Mouse (Mus musculus): ENCODE data around the gene Tns3. TPM values are rescaled to one million over a fixed set of nuclear protein-coding genes. Genes with fewer than 3 reads are reported as not detected.
"Not testable (repeated sequence)": the region's sequence is repeated elsewhere in the genome, so short reads cannot be mapped to it uniquely, and the experiment has no call there.

The Tns3 gene
- total RNA-seq, 1 experiment from 2014 or later: 14.9 TPM

GRCm38 (mm10) chr11:8534893-8535292, 129.4 kb downstream of the Tns3 start:
- peak; percentile 84 to 90 for ATAC-seq (replicated peaks in 1 of 2; ENCODE audit: insufficient read depth in 1 of 2, low FRiP score in 2 of 2, low TSS enrichment in 1 of 2, low read depth in 1 of 2, poor library complexity in 2 of 2, severe bottlenecking in 2 of 2)

GRCm38 (mm10) chr11:8532771-8533170, 131.6 kb downstream of the Tns3 start:
- not testable (repeated sequence) for ATAC-seq (replicated peaks in 1 of 2; ENCODE audit: insufficient read depth in 1 of 2, low FRiP score in 2 of 2, low TSS enrichment in 1 of 2, low read depth in 1 of 2, poor library complexity in 2 of 2, severe bottlenecking in 2 of 2)

GRCm38 (mm10) chr11:8532112-8532747, 132.1 kb downstream of the Tns3 start:
- ATAC-seq (replicated peaks in 1 of 2; ENCODE audit: insufficient read depth in 1 of 2, low FRiP score in 2 of 2, low TSS enrichment in 1 of 2, low read depth in 1 of 2, poor library complexity in 2 of 2, severe bottlenecking in 2 of 2): no peak

GRCm38 (mm10) chr11:8530506-8530905, 133.8 kb downstream of the Tns3 start:
- ATAC-seq (replicated peaks in 1 of 2; ENCODE audit: insufficient read depth in 1 of 2, low FRiP score in 2 of 2, low TSS enrichment in 1 of 2, low read depth in 1 of 2, poor library complexity in 2 of 2, severe bottlenecking in 2 of 2): no peak

- no peak for ATAC-seq (replicated peaks in 1 of 2; ENCODE audit: insufficient read depth in 1 of 2, low FRiP score in 2 of 2, low TSS enrichment in 1 of 2, low read depth in 1 of 2, poor library complexity in 2 of 2, severe bottlenecking in 2 of 2)
These were observed 134.3 kb downstream of the Tns3 start for GRCm38 (mm10) chr11:8530036-8530435.

- no peak for ATAC-seq (replicated peaks in 1 of 2; ENCODE audit: insufficient read depth in 1 of 2, low FRiP score in 2 of 2, low TSS enrichment in 1 of 2, low read depth in 1 of 2, poor library complexity in 2 of 2, severe bottlenecking in 2 of 2)
These were observed 138.7 kb downstream of the Tns3 start for GRCm38 (mm10) chr11:8525463-8526145.

- ATAC-seq (replicated peaks in 1 of 2; ENCODE audit: insufficient read depth in 1 of 2, low FRiP score in 2 of 2, low TSS enrichment in 1 of 2, low read depth in 1 of 2, poor library complexity in 2 of 2, severe bottlenecking in 2 of 2): peak in 1 of 2 experiments; percentile 64; a peak in 2 of 4 replicates
These were observed 140.8 kb downstream of the Tns3 start for GRCm38 (mm10) chr11:8523344-8524126.

GRCm38 (mm10) chr11:8513359-8514253, 150.7 kb downstream of the Tns3 start:
- no peak for ATAC-seq (replicated peaks in 1 of 2; ENCODE audit: insufficient read depth in 1 of 2, low FRiP score in 2 of 2, low TSS enrichment in 1 of 2, low read depth in 1 of 2, poor library complexity in 2 of 2, severe bottlenecking in 2 of 2)

- no peak for ATAC-seq (replicated peaks in 1 of 2; ENCODE audit: insufficient read depth in 1 of 2, low FRiP score in 2 of 2, low TSS enrichment in 1 of 2, low read depth in 1 of 2, poor library complexity in 2 of 2, severe bottlenecking in 2 of 2)
These were observed 154.0 kb downstream of the Tns3 start for GRCm38 (mm10) chr11:8510294-8510693.

- ATAC-seq (replicated peaks in 1 of 2; ENCODE audit: insufficient read depth in 1 of 2, low FRiP score in 2 of 2, low TSS enrichment in 1 of 2, low read depth in 1 of 2, poor library complexity in 2 of 2, severe bottlenecking in 2 of 2): no peak
These were observed 154.7 kb downstream of the Tns3 start for GRCm38 (mm10) chr11:8509614-8510013.

GRCm38 (mm10) chr11:8503735-8504134, 160.6 kb downstream of the Tns3 start:
- ATAC-seq (replicated peaks in 1 of 2; ENCODE audit: insufficient read depth in 1 of 2, low FRiP score in 2 of 2, low TSS enrichment in 1 of 2, low read depth in 1 of 2, poor library complexity in 2 of 2, severe bottlenecking in 2 of 2): no peak

GRCm38 (mm10) chr11:8500855-8501254, 163.5 kb downstream of the Tns3 start:
- ATAC-seq (replicated peaks in 1 of 2; ENCODE audit: insufficient read depth in 1 of 2, low FRiP score in 2 of 2, low TSS enrichment in 1 of 2, low read depth in 1 of 2, poor library complexity in 2 of 2, severe bottlenecking in 2 of 2): no peak

- ATAC-seq (replicated peaks in 1 of 2; ENCODE audit: insufficient read depth in 1 of 2, low FRiP score in 2 of 2, low TSS enrichment in 1 of 2, low read depth in 1 of 2, poor library complexity in 2 of 2, severe bottlenecking in 2 of 2): no peak
These were observed 167.2 kb downstream of the Tns3 start for GRCm38 (mm10) chr11:8497136-8497535.

GRCm38 (mm10) chr11:8496686-8497085, 167.6 kb downstream of the Tns3 start:
- 0 out of 4 replicates have a peak, but pooled peaks of 1 of the 2 experiments have one; percentile 18 for ATAC-seq (replicated peaks in 1 of 2; ENCODE audit: insufficient read depth in 1 of 2, low FRiP score in 2 of 2, low TSS enrichment in 1 of 2, low read depth in 1 of 2, poor library complexity in 2 of 2, severe bottlenecking in 2 of 2)

GRCm38 (mm10) chr11:8495801-8496200, 168.5 kb downstream of the Tns3 start:
- no peak for ATAC-seq (replicated peaks in 1 of 2; ENCODE audit: insufficient read depth in 1 of 2, low FRiP score in 2 of 2, low TSS enrichment in 1 of 2, low read depth in 1 of 2, poor library complexity in 2 of 2, severe bottlenecking in 2 of 2)

- no peak for ATAC-seq (replicated peaks in 1 of 2; ENCODE audit: insufficient read depth in 1 of 2, low FRiP score in 2 of 2, low TSS enrichment in 1 of 2, low read depth in 1 of 2, poor library complexity in 2 of 2, severe bottlenecking in 2 of 2)
These were observed 169.3 kb downstream of the Tns3 start for GRCm38 (mm10) chr11:8495036-8495435.

GRCm38 (mm10) chr11:8493931-8494490, 170.3 kb downstream of the Tns3 start:
- ATAC-seq (replicated peaks in 1 of 2; ENCODE audit: insufficient read depth in 1 of 2, low FRiP score in 2 of 2, low TSS enrichment in 1 of 2, low read depth in 1 of 2, poor library complexity in 2 of 2, severe bottlenecking in 2 of 2): no peak
